Mouse (Mus musculus) limb, embryonic 15.5 days (tissue): ENCODE measurements at regions not wholly inside any gene's neighbourhood (a gene's known extent, or its start where the extent isn't known, plus 50 kb on each side); places are given as distances from the start of the nearest gene placed in this dataset.
A peak's percentile ranks its signal among the peaks of the same experiment; 100 is the strongest.

ENCODE experiments used
- ATAC-seq: fragments of 200-750 bp; cut with Nextera tagmentation; 2 replicates; pipeline ENCODE4 v1.8.0; 2017; ENCODE audit warnings: low read depth, moderate TSS enrichment; ENCODE audit not compliant: insufficient number of reproducible peaks, low FRiP score, low TSS enrichment
- H3K27ac ChIP-seq: fragments of 300-500 bp; sonication (generic); 2 replicates; pipeline ENCODE4 v1.5.1; 2015; ENCODE audit warnings: moderate library complexity, mild to moderate bottlenecking, inconsistent platforms
- H3K27me3 ChIP-seq: fragments of 300-500 bp; sonication (generic); 2 replicates; pipeline ENCODE4 v1.6.1; 2015; ENCODE audit warnings: inconsistent platforms
- H3K36me3 ChIP-seq: fragments of 300-500 bp; sonication (generic); 2 replicates; pipeline ENCODE4 v1.6.1; 2015; ENCODE audit warnings: inconsistent platforms
- H3K4me1 ChIP-seq: fragments of 300-500 bp; sonication (generic); 2 replicates; pipeline ENCODE4 v1.6.1; 2015; ENCODE audit warnings: inconsistent platforms
- H3K4me2 ChIP-seq: fragments of 300-500 bp; sonication (generic); 2 replicates; pipeline ENCODE4 v1.6.1; 2015; ENCODE audit warnings: mild to moderate bottlenecking, inconsistent platforms
- H3K4me3 ChIP-seq: fragments of 300-500 bp; sonication (generic); 2 replicates; pipeline ENCODE4 v1.5.1; 2015; ENCODE audit warnings: mild to moderate bottlenecking, inconsistent platforms
- H3K9ac ChIP-seq: fragments of 300-500 bp; sonication (generic); 2 replicates; pipeline ENCODE4 v1.6.1; 2015; ENCODE audit warnings: inconsistent platforms
- H3K9me3 ChIP-seq: fragments of 300-500 bp; sonication (generic); 2 replicates; pipeline ENCODE4 v1.6.1; 2016; ENCODE audit warnings: inconsistent platforms
- WGBS: fragments of 180-500 bp; shearing (Covaris S2); methylation state at CpG from one replicate; pipeline ENCODE4 v1.1.7; 2015; 5-methylcytosine and 5-hydroxymethylcytosine counted together

DNA sequence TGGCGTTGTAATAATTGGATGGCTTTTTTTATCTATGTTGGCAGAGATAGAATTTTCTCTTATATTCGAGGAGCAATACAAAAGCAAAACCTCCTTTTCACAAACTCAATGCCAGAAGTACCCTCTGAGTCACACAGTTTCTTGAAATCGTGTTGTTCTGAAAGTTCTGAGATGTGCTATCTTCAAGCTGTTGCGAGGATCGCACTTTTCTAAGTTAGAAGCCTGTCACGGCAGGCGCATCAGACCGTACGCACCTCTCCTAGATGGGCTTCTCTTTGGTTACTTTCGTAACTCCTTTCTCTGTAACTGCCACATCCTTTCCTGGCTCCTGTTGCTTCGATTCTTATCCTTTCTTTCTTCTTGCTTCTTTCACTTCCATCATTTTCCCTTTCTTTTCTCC is 271.2 kb upstream of the Arrdc3 start:
- ATAC-seq, result no peak
- Histone ChIP-seq H3K36me3 (no peaks in the 10 kb centered on the region), H3K4me3 (no peak overlapping the region), H3K4me2 (no peak overlapping the region), H3K4me1 (no peaks in the 10 kb centered on the region), H3K9me3 (no peaks in the 10 kb centered on the region), H3K9ac (no peak overlapping the region), H3K27me3 (no peaks in the 10 kb centered on the region), H3K27ac (no peak overlapping the region)
- 80% methylated on average over 11 of the region's 11 CpGs for WGBS

DNA sequence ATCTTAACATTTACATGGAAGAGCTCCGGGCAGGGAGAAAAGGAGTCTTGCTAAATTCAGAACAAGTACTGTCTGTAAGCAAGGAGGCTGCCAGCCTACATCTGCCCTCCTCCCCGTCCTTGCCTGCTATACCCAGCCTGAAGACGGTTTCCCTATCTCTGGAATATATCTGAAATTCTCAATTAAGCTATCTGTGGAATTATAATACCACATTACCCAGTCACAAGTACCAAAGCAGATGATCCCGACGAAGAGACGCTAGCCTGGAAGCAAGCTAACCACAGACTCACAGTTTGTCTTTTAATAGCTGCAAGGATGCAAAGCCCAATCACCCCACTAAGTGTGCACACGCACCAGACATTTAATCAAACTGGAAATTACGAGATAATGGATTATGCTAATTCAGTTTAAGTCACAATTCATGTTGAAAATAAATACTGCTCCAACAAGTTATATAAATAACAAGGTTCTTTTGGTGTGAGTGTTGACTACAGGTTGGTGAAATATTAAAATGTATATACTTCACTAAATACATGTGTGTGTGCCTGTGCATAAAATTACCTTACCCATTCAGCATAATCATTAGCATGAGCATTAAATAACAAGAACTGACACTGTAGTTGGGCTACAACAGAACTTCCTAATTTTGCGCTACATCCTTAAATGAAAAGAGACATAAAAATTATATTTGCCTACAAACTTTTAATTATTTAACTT is 269.9 kb upstream of the Arrdc3 start:
- H3K9me3 ChIP-seq, result no peaks in the 10 kb centered on the region
- ATAC-seq, result no peak
- 70% methylated on average over 9 of the region's 9 CpGs for WGBS
- H3K36me3 ChIP-seq, result no peaks in the 10 kb centered on the region
- H3K27me3 ChIP-seq, result no peaks in the 10 kb centered on the region
- H3K4me3 ChIP-seq, result no peak overlapping the region
- no peaks in the 10 kb centered on the region for H3K4me1 ChIP-seq
- no peak overlapping the region for H3K4me2 ChIP-seq
- no peak overlapping the region for H3K27ac ChIP-seq
- H3K9ac ChIP-seq, result no peak overlapping the region

DNA sequence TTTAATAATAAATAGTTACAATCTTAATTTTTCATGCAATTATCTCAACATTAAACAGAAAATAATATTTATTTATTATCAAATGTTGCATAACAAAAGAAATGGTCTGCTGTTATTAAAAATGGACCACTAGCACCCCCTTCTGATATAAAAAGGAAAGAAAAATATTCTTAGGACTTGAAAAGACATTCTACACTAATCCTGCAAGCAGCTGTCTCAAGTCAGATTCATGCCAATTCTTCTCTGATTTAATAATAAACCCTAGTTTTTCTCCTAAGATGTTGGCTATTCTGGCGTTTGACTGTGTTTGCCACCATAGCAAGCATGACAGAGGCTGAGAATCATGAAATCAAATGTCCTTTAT is 269.3 kb upstream of the Arrdc3 start:
- no peaks in the 10 kb centered on the region for H3K9me3 ChIP-seq
- no peaks in the 10 kb centered on the region for H3K36me3 ChIP-seq
- no peak overlapping the region for H3K9ac ChIP-seq
- H3K4me3 ChIP-seq, result no peak overlapping the region
- whole genome bisulfite sequencing, result 37% methylated on average over 1 of the region's 1 CpGs
- no peaks in the 10 kb centered on the region for H3K27me3 ChIP-seq
- no peak overlapping the region for H3K4me2 ChIP-seq
- no peaks in the 10 kb centered on the region for H3K4me1 ChIP-seq
- no peak for ATAC-seq
- H3K27ac ChIP-seq, result no peak overlapping the region

DNA sequence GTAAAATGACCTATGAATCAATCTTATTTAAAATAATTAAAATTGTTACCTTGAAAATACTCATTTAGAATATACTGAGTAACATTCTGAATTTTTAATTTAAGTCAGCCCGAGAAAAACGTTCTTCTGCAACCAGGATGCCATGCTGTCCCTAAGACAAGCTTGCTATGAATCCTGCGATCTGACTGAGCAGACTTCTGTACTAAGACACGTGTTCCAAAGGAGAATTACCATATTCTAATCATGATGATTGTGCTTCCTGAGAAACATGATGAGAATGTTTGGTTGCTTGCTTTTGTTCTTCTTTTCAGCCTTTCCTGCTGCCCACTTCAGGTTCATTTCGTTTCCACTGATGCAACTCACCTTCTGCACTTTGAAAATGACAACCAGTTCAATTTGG is 268.2 kb upstream of the Arrdc3 start:
- H3K27me3 ChIP-seq, result no peaks in the 10 kb centered on the region
- no peak overlapping the region for H3K4me2 ChIP-seq
- no peaks in the 10 kb centered on the region for H3K4me1 ChIP-seq
- 66% methylated on average over 5 of the region's 5 CpGs for WGBS
- no peak for ATAC-seq
- H3K9me3 ChIP-seq, result no peaks in the 10 kb centered on the region
- H3K9ac ChIP-seq, result no peak overlapping the region
- no peak overlapping the region for H3K4me3 ChIP-seq
- H3K27ac ChIP-seq, result no peak overlapping the region
- no peaks in the 10 kb centered on the region for H3K36me3 ChIP-seq

DNA sequence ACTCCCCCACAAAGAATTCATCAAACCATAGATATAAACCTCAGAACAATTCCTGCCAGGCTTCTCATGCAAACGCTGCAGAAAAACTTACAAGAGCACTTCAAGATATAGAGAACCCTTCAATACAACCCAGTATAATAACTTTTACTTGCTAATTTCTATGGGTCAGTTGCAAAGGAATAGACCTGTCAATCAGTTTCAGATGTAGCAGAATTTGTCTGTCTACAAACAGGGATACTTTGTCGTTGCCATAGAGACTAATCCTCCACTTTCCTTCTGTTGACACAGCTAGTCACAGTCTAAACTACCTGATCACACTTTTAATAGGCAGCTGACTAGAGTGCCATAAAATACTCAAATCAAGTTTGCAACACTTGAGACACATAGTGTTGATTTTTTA is 260.2 kb upstream of the Arrdc3 start:
- no peaks in the 10 kb centered on the region for H3K4me1 ChIP-seq
- no peaks in the 10 kb centered on the region for H3K27me3 ChIP-seq
- no peak overlapping the region for H3K4me2 ChIP-seq
- no peak overlapping the region for H3K4me3 ChIP-seq
- no peaks in the 10 kb centered on the region for H3K36me3 ChIP-seq
- H3K9me3 ChIP-seq, result no peaks in the 10 kb centered on the region
- no peak overlapping the region for H3K9ac ChIP-seq
- WGBS, result 44% methylated on average over 2 of the region's 2 CpGs
- ATAC-seq, result no peak
- H3K27ac ChIP-seq, result no peak overlapping the region

DNA sequence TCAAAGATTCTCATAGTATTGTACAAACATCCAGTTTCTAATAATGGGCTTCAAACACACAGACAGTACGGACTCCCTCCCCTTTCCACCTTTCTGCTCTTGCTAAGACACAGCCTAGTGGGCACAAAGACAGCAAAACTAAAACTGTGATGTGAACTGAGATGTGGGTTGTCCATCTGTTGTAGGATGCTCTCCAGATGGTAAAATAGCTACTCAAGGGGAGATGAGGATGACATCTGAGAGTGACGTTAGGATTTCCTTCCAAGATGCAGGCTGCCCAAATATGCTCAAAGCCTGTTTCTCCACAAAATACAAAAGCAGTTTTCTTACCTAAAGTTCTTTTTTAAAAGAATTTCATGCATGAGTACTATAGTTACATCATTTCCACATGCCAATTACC is 241.8 kb upstream of the Arrdc3 start:
- Histone ChIP-seq H3K4me1 (no peaks in the 10 kb centered on the region), H3K9ac (no peak overlapping the region), H3K36me3 (no peaks in the 10 kb centered on the region), H3K4me3 (no peak overlapping the region), H3K27me3 (no peaks in the 10 kb centered on the region), H3K9me3 (no peaks in the 10 kb centered on the region), H3K4me2 (no peak overlapping the region), H3K27ac (no peak overlapping the region)
- ATAC-seq, result no peak
- 80% methylated on average over 2 of the region's 2 CpGs for WGBS

DNA sequence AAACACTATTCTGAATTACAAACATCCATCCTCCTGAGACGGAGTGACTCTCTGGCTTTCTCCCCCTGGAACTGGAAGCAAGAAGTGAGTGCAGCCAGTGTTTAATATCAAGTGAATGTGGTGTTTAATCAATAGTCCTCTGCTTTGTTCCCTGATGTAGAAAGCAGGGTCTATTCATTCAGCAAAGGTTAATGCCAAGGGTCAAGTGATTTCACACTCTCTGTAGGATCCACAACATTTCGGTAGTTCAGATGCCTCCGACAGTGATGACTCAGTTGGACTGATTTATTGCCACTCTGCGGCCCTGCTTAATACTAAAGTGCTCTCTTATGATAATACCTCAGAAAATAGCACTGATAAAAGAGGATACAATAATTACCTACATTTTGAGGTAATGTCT is 235.6 kb upstream of the Arrdc3 start:
- WGBS, result 53% methylated on average over 4 of the region's 4 CpGs
- Histone ChIP-seq H3K9ac (no peak overlapping the region), H3K4me2 (no peak overlapping the region), H3K27ac (no peak overlapping the region), H3K4me1 (no peaks in the 10 kb centered on the region), H3K4me3 (no peak overlapping the region), H3K36me3 (no peaks in the 10 kb centered on the region), H3K27me3 (no peaks in the 10 kb centered on the region), H3K9me3 (no peaks in the 10 kb centered on the region)
- ATAC-seq, result no peak

DNA sequence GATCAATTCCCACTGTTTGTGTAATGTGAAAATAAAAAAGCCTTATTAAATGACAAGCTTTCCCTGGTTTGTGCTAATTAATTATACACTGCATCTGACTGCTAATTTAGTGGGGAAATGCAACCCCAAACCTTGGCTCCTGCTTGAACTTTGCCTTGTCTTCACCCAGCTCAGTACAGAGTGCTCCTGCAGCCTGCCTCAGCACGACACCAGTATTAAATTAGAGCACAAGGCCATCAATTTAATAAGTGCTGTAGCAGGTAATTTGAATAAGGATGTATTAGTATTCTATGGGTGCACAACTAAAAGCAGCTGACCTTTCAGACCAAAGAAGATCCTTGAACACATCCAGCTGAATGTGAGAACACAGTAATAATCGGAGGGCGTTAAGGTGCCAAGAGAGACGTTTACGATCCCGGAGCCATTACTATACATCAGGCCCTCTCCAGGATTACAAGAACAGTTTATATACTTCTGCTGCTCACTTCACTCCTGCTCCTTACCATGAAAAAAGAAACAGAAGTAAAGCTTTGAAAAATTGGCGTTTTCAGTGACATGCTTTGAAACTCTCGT is 230.1 kb upstream of the Arrdc3 start:
- no peak overlapping the region for H3K27ac ChIP-seq
- no peaks in the 10 kb centered on the region for H3K9me3 ChIP-seq
- WGBS, result 32% methylated on average over 8 of the region's 8 CpGs
- ATAC-seq, result no peak
- H3K27me3 ChIP-seq, result no peaks in the 10 kb centered on the region
- no peaks in the 10 kb centered on the region for H3K4me1 ChIP-seq
- no peaks in the 10 kb centered on the region for H3K36me3 ChIP-seq
- no peak overlapping the region for H3K9ac ChIP-seq
- no peak overlapping the region for H3K4me2 ChIP-seq
- H3K4me3 ChIP-seq, result no peak overlapping the region

DNA sequence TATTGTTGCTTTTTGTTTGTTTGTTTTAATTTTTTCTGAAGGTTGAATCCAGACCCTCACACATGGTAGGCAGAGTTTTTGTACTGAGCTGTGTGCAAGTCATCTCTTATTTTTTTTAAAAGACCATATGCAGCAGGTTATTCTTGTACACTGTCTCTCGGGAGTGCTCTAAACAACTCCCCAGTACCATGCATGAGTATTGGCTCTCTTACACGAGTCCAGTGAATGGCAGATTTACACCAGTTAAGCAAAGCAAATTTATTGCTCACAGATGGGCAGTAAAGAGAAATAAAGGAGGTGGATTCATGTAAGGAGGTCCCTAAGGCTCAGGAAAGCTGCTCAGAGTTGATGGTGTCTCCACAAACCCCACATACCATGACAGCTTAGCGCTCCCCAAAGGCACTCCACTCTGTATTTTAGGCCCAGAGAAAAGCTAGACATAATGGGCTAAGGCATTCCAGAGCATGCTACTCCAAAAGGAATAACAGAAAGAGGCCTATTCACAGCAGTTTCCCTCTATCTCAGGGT is 216.9 kb upstream of the Arrdc3 start:
- 0 out of 2 replicates have a peak, but pooled peaks have one; percentile 30 for ATAC-seq
- Histone ChIP-seq H3K27me3 (no peaks in the 10 kb centered on the region), H3K9ac (no peak overlapping the region), H3K27ac (no peak overlapping the region), H3K4me3 (no peak overlapping the region), H3K4me1 (no peaks in the 10 kb centered on the region), H3K36me3 (no peaks in the 10 kb centered on the region), H3K4me2 (no peak overlapping the region), H3K9me3 (no peaks in the 10 kb centered on the region)
- WGBS, result 25% methylated on average over 3 of the region's 3 CpGs

DNA sequence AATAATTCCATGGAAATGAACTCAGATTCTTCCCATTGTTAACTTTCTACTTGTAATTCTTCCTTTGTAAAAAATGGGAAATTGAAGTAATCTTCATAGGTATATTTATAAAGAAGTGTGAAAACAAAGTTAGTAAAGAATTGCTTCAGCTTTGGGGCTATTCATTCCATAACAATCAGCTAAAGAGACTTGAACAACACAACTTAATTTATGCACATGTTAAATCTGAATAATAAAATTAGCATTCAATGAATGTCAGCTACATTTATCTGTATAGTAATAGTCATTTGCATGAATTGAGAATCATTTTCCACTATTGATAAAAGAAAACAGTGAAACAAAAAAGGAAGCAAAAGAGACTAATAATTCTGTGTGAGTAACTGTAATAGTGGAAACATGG is 193.3 kb upstream of the Arrdc3 start:
- Histone ChIP-seq H3K27ac (no peak overlapping the region), H3K36me3 (no peaks in the 10 kb centered on the region), H3K4me3 (no peak overlapping the region), H3K9me3 (no peaks in the 10 kb centered on the region), H3K9ac (no peak overlapping the region), H3K4me1 (no peaks in the 10 kb centered on the region), H3K27me3 (no peaks in the 10 kb centered on the region), H3K4me2 (no peak overlapping the region)
- no peak for ATAC-seq

DNA sequence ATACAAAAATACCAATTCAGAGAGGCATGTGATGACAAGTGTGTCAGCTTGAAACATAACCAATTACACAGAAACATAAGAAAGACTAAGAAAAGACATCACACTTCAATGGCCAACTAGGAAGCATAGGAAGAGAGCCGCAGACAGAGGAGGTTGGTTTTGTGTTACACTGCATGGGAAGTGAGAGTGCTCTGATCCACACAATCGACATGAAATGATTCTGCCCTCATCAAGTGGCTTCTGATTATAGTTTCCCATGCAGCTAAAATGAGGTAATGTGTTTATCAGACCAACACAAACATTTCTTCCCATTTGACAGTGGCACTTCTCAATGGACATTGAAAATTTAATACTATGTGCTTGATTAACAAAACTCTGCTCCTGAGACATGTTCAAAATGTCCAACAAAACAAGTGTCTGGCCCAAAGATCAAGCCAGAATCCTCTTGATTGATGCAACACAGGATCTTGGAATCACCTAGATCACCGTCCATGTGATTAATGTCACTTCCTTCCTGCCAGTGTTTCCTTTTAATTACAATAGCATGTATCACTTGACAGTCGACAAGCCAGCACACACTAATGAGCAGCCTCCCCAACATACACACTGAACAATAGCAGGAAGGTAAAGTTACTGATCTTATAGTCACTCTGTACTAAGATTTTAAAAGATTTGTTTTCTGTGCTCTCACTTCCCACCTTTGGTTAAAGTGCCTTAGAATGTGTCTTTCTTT is 192.4 kb upstream of the Arrdc3 start:
- H3K36me3 ChIP-seq, result no peaks in the 10 kb centered on the region
- no peak overlapping the region for H3K9ac ChIP-seq
- 53% methylated on average over 4 of the region's 4 CpGs for WGBS
- ATAC-seq, result no peak
- H3K4me3 ChIP-seq, result no peak overlapping the region
- no peaks in the 10 kb centered on the region for H3K4me1 ChIP-seq
- no peaks in the 10 kb centered on the region for H3K9me3 ChIP-seq
- no peak overlapping the region for H3K27ac ChIP-seq
- H3K4me2 ChIP-seq, result no peak overlapping the region
- H3K27me3 ChIP-seq, result no peaks in the 10 kb centered on the region

DNA sequence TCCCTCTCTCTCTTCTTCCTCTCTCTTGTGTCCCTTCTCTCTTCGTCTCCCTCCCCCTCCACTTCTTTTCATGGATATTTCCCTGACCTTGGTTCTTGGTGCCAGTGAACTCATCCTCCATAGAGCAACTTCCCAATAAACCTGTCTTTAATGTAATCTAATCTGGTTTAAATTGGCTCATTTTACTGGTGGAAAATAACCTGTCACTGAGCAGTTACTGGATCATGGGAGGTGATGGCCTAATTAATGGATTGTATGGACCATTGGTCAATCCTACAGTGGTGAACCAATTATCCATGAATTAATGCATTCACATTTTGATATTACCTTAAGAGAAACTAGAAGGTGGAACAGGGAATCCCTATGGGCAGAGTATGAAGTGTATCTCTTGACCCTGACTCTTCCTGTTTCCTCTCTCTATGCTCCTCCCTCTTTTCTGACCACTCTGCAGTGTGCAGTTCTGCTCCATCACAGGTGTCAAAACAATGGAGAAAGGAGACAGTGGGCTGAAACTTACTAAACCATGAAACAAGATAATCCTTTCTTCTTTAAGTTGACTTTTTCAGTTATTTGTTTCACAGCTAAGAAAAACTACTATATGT is 187.5 kb upstream of the Arrdc3 start:
- no peaks in the 10 kb centered on the region for H3K4me1 ChIP-seq
- H3K27me3 ChIP-seq, result no peaks in the 10 kb centered on the region
- 67% methylated on average over 1 of the region's 1 CpGs for WGBS
- no peak overlapping the region for H3K27ac ChIP-seq
- no peak overlapping the region for H3K4me3 ChIP-seq
- no peak overlapping the region for H3K9ac ChIP-seq
- H3K9me3 ChIP-seq, result no peaks in the 10 kb centered on the region
- H3K36me3 ChIP-seq, result no peaks in the 10 kb centered on the region
- no peak overlapping the region for H3K4me2 ChIP-seq
- no peak for ATAC-seq
